Mouse (Mus musculus) 3T3-L1 (cell line): ENCODE measurements around the gene Asb8.

ENCODE experiments used
- DNase-seq: peaks from one replicate; pipeline ENCODE4 v3.0.0-alpha.2; 2015; ENCODE audit warnings: low read depth, low spot score

Gene Asb8

GRCm38 (mm10) chr15:98155944-98156343, 9.5 kb downstream of the Asb8 start:
- DNase-seq = peak; percentile 96

- DNase-seq = no peak
Observed at GRCm38 (mm10) chr15:98155272-98155671, 10.2 kb downstream of the Asb8 start.

DNA sequence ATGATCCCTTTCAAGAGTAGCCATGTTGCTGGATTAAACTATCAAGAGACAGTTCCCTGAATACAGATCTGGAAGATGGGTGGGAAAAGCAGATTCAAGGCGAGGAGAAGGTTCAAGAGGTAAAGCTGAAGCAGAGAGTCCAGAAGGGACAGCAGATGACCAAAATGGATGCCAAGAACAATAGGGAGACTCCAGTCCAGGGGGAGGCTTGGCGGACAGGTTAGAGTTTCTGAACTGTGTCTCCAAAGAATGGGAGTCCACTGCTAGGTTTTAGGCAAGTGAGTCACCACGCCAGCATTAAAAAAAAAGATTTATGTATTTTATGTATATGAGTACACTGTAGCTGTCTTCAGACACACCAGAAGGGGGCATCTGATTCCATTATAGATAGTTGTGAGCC, 10.8 kb downstream of the Asb8 start:
- no peak for DNase-seq

DNA sequence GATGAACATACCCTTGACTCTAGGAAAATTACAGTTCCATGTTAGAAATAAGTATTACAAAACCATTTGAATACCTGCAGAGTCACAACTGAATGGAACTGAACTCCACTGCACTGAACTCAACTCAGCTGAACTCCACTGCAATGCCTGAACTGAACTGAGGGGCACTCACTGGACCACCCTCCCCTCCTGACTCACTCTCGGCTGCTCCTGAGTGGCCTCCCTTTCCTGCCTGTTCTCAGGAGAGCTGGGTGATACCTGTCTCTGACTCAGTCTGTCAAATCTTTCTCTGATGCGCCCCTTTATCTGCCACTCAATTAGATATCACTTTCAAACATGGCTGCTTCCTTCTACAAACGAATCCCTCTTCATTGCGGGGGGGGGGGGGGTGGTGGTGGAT, 11.3 kb downstream of the Asb8 start:
- peak; percentile 21 for DNase-seq

DNA sequence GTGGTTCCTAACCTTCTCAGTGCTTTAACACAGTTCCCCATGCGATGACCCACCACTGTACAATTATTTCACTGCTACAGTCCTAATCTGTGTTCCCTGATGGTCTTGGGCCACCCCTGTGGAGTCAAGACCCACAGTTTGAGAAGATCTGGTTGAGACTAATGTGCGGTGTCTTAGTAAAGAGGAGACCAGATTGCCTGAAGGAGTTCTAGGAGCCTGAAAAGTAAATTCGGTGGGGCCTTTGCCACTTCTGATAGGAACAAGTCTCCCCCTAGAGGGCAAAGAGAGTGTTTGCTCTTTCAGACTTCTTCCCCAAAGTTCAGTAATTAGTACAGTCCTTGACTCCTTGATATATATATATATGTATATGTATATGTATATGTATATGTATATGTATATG, 11.8 kb downstream of the Asb8 start:
- DNase-seq = peak; percentile 89

DNA sequence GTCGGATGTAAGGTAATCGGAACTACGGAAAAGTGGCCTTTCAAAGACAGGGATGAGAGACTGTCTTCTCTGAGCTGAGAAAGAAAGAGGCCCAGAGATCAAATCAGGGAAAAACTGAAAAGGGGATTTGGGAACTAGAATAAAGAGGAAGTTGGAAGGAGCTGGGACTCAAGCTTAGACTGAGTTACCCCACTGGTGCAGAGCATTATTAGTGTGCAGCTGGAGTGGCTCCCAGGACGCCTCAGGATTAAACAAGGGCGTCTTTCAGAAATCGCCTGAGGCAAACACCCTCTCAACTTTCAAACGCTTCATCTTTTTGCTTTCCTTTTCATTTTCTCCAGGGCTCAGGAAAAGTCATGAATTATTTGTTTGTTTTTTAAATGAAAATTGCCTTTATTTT, 12.5 kb downstream of the Asb8 start:
- no peak for DNase-seq

- no peak for DNase-seq
Observed at GRCm38 (mm10) chr15:98149166-98149602, 16.2 kb downstream of the Asb8 start.

DNA sequence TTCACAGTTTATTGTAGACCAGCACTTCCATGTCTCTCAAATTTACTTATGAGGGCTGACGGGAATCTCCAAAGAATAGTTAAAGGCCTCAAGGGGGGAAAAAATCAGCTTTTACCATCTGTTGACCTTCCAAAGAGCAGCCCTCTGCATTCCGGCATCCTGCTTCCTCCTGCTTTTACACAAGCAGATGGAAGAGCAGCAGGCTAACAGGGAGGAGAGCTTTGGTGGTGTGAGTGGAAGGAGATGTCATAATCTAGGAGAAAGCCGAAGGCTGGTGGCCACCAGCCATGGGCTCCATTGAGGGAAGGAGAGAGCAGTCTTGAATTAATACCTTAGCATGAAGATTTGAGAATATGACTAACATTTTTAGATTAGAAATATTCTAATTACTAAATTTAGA, 17.1 kb downstream of the Asb8 start:
- DNase-seq = no peak

GRCm38 (mm10) chr15:98145559-98146181, 19.8 kb downstream of the Asb8 start:
- peak; percentile 93 for DNase-seq

- peak; percentile 39 for DNase-seq
Observed at GRCm38 (mm10) chr15:98144861-98145507, 20.4 kb downstream of the Asb8 start.

GRCm38 (mm10) chr15:98142515-98142914, 22.9 kb downstream of the Asb8 start:
- no peak for DNase-seq

DNA sequence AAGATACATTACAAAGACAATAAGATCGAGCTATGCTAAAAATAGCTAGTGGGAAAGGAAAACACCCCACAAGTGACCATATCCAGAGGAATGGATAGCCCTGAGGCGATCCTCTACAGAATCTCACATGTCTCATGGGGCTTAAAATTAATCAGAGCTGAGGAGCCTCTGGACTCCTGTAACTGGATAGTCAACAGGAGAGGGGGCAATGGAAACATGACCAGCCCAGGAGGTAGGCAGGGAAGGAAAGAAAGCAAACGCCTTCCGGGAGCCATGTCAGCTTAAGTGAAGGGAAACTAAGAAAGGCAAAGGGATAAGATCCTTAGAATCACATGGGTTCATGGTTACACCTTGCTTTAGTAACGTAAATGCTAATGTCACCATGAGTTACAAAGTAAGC, 24.6 kb downstream of the Asb8 start:
- DNase-seq = no peak

DNA sequence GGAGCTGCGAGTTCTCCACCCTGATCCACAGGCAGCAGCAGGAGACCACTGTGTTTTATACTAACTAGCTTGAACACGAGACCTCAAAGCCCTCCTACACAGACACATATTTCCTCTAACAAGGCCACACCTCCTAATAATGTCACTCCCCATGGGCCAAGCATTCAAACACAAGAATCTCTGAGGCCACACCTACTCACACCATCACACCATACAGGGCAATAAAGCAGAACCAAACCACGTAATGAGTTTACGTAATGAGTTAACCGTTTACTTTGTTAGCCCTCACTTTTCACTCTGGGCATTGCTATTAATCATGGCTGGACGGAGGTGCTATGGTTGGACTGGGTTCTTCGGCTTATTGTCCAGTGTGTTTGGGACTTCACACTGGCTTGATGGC, 25.7 kb downstream of the Asb8 start:
- no peak for DNase-seq

DNA sequence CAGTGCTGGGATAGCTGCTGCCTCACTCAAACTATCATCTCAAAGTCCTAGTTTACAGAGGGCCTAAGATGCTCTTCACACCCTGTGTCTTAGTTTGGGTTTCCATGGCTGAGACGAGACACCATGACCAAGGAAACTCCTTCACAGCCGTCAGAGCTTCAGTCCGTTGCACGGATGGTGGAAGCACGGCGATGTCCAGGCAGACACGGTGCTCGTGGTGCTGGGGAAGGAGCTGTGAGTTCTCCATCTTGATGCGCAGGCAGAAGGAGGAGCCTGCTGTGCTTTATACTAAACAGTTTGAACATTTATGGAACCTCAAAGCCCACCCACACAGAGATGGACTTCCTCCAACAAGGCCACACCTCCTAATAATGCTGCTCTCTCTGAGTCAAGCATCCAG, 28.6 kb downstream of the Asb8 start:
- DNase-seq = no peak

DNA sequence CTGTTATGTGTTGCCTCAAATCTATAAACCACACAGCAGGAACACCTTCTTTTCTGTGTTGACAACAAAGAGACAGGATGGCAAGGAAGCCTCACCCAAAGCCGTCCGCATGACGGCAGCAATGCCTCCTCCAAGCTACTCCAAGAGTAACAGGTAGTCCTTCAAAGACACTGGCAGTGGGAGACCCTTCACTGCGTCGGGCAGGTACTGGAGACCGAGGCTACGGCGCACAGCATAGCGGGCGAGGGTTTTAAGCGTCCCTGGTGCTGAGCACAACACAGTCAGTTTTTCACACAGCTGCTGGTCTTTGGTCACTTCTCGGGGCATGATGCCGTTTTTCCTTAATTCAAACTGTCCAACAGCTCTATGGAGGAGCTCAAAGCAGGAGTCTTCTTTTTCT, 29.8 kb downstream of the Asb8 start:
- no peak for DNase-seq

- no peak for DNase-seq
Observed at GRCm38 (mm10) chr15:98134666-98135065, 30.8 kb downstream of the Asb8 start.

GRCm38 (mm10) chr15:98134034-98134433, 31.4 kb downstream of the Asb8 start:
- DNase-seq = no peak

DNA sequence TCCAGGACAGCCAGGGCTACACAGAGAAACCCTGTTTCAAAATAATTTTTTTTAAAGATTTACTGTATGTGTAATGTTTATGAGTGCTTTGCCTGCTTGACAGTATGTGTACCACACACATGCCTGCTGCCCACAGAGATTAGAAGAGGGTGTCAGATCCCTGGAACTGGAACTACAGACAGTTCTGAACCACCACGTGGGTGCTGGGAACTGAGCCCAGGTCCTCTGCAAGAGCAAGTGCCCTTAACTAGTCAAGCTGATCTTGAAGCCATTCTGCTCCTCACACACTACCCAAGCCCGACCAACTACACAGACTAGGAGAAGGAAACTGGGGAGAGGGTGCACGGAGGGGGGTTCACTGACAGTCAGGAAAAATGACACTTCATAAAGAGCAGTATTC, 32.0 kb downstream of the Asb8 start:
- no peak for DNase-seq

GRCm38 (mm10) chr15:98131942-98132655, 33.3 kb downstream of the Asb8 start:
- no peak for DNase-seq

GRCm38 (mm10) chr15:98131451-98131850, 34.0 kb downstream of the Asb8 start:
- peak; percentile 57 for DNase-seq

GRCm38 (mm10) chr15:98131001-98131400, 34.4 kb downstream of the Asb8 start:
- no peak for DNase-seq

DNA sequence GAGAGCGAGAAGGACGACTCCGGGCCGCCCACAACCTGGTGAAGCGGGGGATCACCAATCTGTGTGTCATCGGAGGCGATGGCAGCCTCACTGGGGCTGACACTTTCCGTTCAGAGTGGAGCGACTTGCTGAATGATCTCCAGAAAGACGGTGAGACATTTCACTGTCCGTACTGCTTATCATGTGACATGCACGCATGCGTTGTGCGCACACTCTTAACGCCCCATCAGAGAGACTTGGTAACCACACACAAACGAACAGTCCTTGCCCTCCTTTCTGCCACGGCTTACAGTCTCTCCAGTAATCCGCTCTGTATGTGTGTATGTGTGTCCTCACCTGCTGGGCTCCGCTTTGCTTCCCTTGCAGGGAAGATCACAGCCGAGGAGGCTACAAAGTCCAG, 44.6 kb downstream of the Asb8 start:
- DNase-seq = no peak

GRCm38 (mm10) chr15:98119363-98119762, 46.1 kb downstream of the Asb8 start:
- DNase-seq = no peak
